Mouse (Mus musculus) ovary, postnatal 14 days (tissue): ENCODE measurements around the gene Rgr.
"Not testable (repeated sequence)": the region's sequence is repeated elsewhere in the genome, so short reads cannot be mapped to it uniquely, and the experiment has no call there.

Experiments used
- DNase-seq: peaks from one replicate; pipeline ENCODE4 v3.0.0; 2022; ENCODE audit warnings: low spot score

The Rgr gene

GRCm38 (mm10) chr14:37000780-37001179 is 48.0 kb downstream of the Rgr start:
- DNase-seq: not testable (repeated sequence)

- DNase-seq: no peak
These were observed 59.0 kb downstream of the Rgr start for GRCm38 (mm10) chr14:36989784-36990183.

- no peak for DNase-seq
These were observed 63.1 kb downstream of the Rgr start for GRCm38 (mm10) chr14:36985693-36986092.
